Mouse (Mus musculus) gastrocnemius, adult 2 months (tissue): ENCODE results near the gene Dnal4. TPM values are rescaled to one million over a fixed set of nuclear protein-coding genes. Genes with fewer than 3 reads are reported as not detected.
A peak's percentile ranks its signal among the peaks of the same experiment; 100 is the strongest.

ENCODE experiments used
- DNase-seq: peaks from one replicate; pipeline ENCODE4 v3.0.0; 2022
- H3K27ac ChIP-seq: fragments of 200-600 bp; 2 replicates; pipeline ENCODE4 v1.8.1; 2022; ENCODE audit warnings: mild to moderate bottlenecking
- H3K4me3 ChIP-seq: fragments of 200-600 bp; 2 replicates; pipeline ENCODE4 v1.8.1; 2022; ENCODE audit warnings: mild to moderate bottlenecking, moderate library complexity
- CTCF ChIP-seq: fragments of 200-600 bp; IDR thresholded peaks from 2 replicates; pipeline ENCODE4 v1.8.1; 2022; ENCODE audit warnings: antibody characterized with exemption, mild to moderate bottlenecking, moderate library complexity
- intact Hi-C: fragments of 180-260 bp; cut with DNase I; formaldehyde crosslinking; loops from one replicate; pipeline ENCODE4 v1.15.1; 2025
- total RNA-seq, 2 experiments: library from RNA; stranded (reverse); gene quantifications; 2 replicates each; pipeline ENCODE4 v1.2.3; 2021

The Dnal4 gene
- total RNA-seq, 2 experiments from 2014 or later: 4.2 to 6.2 TPM

DNA sequence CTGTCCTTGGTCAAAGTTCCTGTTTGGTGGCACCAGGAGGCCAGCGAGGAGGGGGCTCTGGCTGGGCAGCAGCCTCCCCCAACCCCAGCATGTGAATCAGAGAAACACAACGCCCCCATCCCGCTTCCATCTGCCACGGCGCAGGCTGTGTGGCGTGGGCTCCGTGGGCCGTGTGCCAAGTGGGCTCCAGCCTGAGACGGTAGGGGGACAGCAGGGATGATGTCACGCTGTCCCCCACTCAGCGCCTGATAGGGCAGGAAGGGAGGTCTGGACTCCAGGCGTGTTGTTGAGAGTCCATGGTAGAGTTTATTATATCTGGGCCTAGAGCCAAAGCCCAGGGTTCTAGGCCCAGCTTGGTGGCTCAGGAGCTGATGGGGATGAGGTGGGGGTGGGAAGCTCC lies 18.6 kb upstream of the Dnal4 start:
- intact Hi-C loops: no loop called here
- TF ChIP-seq CTCF: no peak
- Histone ChIP-seq H3K4me3 (no peak overlapping the region), H3K27ac (no peak overlapping the region)
- no peak for DNase-seq

GRCm38 (mm10) chr15:79794173-79794572 lies 16.5 kb upstream of the Dnal4 start:
- H3K27ac ChIP-seq: no peak overlapping the region
- intact Hi-C loops: no loop called here
- H3K4me3 ChIP-seq: no peak overlapping the region
- TF ChIP-seq CTCF: no peak
- no peak for DNase-seq

- intact Hi-C loops: no loop called here
- no peak for TF ChIP-seq CTCF
- DNase-seq: no peak
- H3K27ac ChIP-seq: no peak overlapping the region
- H3K4me3 ChIP-seq: no peak overlapping the region
Measured at GRCm38 (mm10) chr15:79793076-79793475, 15.4 kb upstream of the Dnal4 start.

GRCm38 (mm10) chr15:79792455-79792854 lies 14.8 kb upstream of the Dnal4 start:
- H3K27ac ChIP-seq: no peak overlapping the region
- intact Hi-C loops: no loop called here
- H3K4me3 ChIP-seq: no peak overlapping the region
- TF ChIP-seq CTCF: no peak
- DNase-seq: no peak

DNA sequence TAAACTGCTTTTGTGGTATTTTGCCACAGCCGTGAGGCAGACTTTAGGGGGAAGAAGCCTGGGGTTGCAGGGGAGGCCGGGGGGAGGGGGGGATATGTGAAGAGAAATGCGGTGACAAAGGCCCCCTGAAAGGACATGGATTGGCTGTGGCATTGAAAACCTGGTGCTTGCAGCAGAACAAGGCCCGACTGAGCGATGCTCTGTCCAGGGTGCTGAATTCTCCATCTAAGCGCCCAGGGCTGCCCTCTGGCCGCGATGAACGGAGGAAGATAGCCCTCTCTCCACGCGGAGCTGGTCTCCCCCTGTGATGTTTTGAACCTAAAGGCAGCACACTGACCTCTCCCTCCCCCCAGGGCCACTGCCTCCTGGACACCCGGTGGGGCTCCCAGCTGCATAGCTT lies 13.9 kb upstream of the Dnal4 start:
- DNase-seq: peak; percentile 46
- H3K4me3 ChIP-seq: no peak overlapping the region
- no peak; the same call in 1 of the 2 replicates for TF ChIP-seq CTCF
- intact Hi-C loops: no loop called here
- H3K27ac ChIP-seq: no peak overlapping the region

GRCm38 (mm10) chr15:79790905-79791304 lies 13.3 kb upstream of the Dnal4 start:
- DNase-seq: no peak
- TF ChIP-seq CTCF: no peak
- intact Hi-C loops: no loop called here
- H3K4me3 ChIP-seq: no peak overlapping the region
- H3K27ac ChIP-seq: no peak overlapping the region

- intact Hi-C loops: no loop called here
- TF ChIP-seq CTCF: no peak
- no peak for DNase-seq
- H3K4me3 ChIP-seq: no peak overlapping the region
- H3K27ac ChIP-seq: no peak overlapping the region
Measured at GRCm38 (mm10) chr15:79790111-79790510, 12.5 kb upstream of the Dnal4 start.

DNA sequence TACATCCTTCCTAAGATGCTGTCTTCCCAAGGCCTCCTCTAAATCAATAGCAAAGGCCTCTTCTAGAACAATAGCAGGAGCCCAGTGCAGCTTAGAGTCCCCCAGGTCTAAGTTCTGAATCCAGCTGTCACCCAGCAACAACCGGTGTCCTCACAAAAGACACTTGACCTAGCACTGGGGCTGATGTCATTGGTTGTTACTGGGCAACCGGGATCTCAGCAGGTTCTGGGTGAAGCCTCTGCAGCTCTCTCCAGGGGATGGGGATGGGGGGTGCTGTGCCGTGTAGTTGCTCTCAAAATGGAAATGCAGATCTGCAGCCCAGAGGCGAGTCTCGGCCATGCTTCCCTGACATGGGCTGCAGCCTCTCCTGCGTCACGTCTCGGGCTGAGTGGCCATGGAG lies 10.2 kb upstream of the Dnal4 start:
- Histone ChIP-seq H3K4me3 (no peak overlapping the region), H3K27ac (no peak overlapping the region)
- no peak for TF ChIP-seq CTCF
- intact Hi-C loops: no loop called here
- DNase-seq: no peak

DNA sequence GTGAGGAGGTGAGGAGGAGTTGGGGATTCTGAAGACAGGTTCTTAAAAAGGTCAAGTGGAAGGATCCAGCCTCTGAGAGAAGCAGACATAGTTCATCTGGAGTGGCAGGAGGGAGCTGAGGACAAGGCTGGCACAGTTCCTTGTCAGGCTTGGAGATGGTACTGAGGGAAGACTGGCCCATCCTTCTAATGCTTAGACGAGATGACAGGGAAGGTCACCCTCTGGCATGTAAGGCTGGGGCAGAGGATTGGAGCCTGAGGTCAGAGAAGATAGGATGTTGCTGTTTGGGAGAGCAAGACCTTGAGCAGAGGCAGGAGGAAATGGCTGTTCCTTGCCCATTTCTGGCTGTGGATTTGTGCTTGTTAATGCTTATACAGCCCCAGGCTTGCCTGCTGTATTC lies 7.4 kb upstream of the Dnal4 start:
- intact Hi-C loops: no loop called here

GRCm38 (mm10) chr15:79775662-79776061 lies 2.0 kb downstream of the Dnal4 start:
- H3K4me3 ChIP-seq: no peak overlapping the region
- DNase-seq: no peak
- intact Hi-C loops: no loop called here
- no peak overlapping the region for H3K27ac ChIP-seq
- no peak for TF ChIP-seq CTCF

More for the DNA sequence above, 7.4 kb upstream of the Dnal4 start:
- no peak for TF ChIP-seq CTCF
- no peak overlapping the region for H3K4me3 ChIP-seq
- H3K27ac ChIP-seq: no peak overlapping the region
- no peak for DNase-seq

DNA sequence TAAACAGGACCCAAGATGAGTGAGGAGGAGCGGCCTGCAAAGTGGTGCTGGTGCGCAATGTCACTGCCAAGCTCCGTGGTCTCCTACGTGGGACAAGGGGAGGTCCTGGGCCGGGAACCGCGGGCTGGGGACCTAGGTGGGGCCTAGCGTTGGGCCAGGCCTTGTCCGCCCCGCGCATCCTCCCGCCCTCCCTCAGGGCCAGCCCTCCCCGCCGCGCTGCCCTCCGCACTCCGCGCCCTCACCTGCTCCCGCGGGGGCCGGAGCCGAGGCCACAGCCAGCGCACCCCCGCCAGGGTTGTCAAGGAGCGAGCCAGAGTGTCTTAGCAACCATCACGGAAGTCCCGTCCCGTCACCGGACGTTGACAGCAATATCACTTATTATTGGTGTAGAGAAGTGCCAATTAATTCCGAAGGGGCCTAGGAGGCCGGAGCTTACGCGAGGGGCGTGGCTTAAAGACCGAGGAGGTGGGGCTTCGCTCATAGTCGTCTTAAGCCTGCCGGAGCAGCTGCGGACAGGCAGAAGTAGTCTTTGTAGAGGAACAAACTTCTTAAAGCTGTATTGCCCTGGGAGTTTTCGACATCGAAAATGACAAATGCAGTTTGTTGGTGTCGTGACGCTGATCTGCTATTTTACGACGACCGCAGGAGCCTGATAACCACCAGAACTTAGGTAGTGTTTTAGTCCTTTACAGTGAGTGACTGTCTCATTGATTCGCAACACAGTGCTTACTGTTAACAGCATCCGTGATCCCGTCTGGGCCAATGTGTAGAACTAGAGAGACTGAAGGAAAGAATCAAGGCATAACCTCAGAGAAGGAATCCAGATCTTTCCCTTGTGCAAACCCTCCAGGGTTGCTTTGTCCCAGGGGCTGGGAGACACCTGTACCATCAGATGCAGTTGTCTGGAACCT lies 3.3 kb downstream of the Dnal4 start:
- TF ChIP-seq CTCF: no peak
- H3K27ac ChIP-seq: peak overlapping the region; percentile 90
- intact Hi-C loops: no loop called here
- peak overlapping the region; percentile 83 for H3K4me3 ChIP-seq
- DNase-seq: peak; percentile 97

DNA sequence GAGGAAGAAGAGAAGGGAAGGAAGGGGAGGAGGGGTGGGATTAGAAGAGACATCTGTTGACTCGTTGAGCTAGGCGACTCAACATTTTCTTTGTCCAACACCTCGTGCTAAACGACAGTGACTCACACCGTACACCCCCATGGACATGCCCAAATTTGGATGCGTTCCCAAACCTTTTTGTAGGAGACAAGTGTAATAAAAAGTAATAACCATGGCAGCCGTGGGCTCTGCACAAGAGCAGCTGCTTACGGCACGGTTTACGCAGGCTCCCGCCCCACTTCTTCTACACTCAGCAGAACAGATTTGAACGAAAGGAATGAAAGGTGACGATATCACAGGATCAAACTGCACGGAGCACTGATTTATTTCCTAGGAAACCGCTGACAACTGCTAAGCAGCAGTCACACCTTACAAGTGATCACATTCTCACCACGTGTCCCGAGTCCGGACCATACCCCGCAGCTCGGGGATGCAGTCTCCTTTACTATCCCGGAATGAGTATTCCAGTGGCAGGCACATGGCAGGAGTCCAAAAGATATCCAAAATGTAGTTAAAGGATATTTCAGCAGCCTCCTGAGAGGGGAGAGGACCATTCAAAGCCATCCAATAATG lies 6.9 kb downstream of the Dnal4 start:
- DNase-seq: no peak
- TF ChIP-seq CTCF: no peak
- intact Hi-C loops: no loop called here
- H3K27ac ChIP-seq: no peak overlapping the region
- H3K4me3 ChIP-seq: no peak overlapping the region

DNA sequence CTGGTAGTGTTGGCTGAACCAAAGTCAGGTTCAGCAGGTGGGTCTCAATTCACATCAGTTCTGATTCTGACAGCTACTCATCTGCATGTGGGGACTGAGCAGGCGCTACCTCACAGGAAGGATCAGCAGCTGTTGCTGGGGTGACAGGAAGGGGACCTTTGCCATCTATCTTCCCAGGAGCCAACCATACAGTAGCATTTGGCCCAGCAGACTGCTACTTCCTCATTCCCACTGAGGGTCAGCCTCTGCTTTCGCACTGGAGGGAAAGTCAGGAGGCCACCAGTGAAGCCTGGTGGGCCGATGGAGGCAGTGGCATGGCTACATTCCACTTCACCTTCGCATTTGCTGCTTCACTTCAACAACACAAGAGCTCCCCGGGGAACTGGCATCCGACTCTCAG lies 9.3 kb downstream of the Dnal4 start:
- no peak for DNase-seq
- intact Hi-C loops: no loop called here
- no peak overlapping the region for H3K4me3 ChIP-seq
- TF ChIP-seq CTCF: no peak
- H3K27ac ChIP-seq: no peak overlapping the region
